26 mouse cellular contexts compared by ENCODE assay signal in the genomic region with DNA sequence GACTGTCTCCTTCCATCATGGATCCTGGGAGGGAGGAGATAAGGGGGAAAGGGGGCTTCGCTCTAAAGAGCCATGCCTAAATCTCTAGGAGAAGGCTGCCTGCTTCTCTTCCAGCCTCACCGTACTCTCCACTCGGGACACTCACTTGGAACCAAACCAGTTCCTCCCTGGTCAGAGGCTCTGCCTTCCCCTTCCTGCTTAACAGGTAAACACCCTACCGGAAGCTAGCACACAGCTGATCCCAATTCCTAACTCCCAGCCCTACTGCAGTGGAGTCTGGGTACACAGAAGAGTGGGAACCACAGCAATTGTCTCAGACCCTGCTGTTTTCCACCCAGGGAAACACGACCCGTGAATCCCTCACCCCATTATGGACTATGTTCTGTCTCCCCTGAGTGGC. TPM values are rescaled to one million over a fixed set of nuclear protein-coding genes. Genes with fewer than 3 reads are reported as not detected.
A peak's percentile ranks its signal among the peaks of the same experiment; 100 is the strongest.
DNase-seq lines count a peak whose midpoint lies in the region; ATAC-seq and TF ChIP-seq lines count a peak whose summit lies in the region.
"Had no signal": no experiment of that assay in that cellular context is flagged by ENCODE, and none has a peak within 500 bp of the region (broad histone marks: within the 10 kb centered on the region; RNA-seq: fewer than 3 reads in every experiment).

No protein-coding gene starts in this region.

- H3K4me2 ChIP-seq in embryonic facial prominence, embryonic 14.5 days (ENCODE audit: low read depth, low read length): 0 out of 2 replicates have a peak overlapping the region, but pooled peaks have one; percentile 2
- H3K4me2 ChIP-seq: forebrain, embryonic 15.5 days; heart, embryonic 13.5 days; limb, embryonic 13.5 days; liver, embryonic 13.5 days; lung, embryonic 15.5 days had no signal

- H3K9me3 ChIP-seq in heart, embryonic 10.5 days: no peaks in the 10 kb centered on the region
- H3K9me3 ChIP-seq in embryonic facial prominence, embryonic 14.5 days (ENCODE audit: control insufficient read depth, low read length): 0 out of 2 replicates have a peak, but pooled peaks cover 4% of the 10 kb centered on the region
- H3K9me3 ChIP-seq: forebrain, embryonic 15.5 days; G1E; limb, embryonic 13.5 days; liver, embryonic 13.5 days; lung, embryonic 15.5 days had no signal

- no peak for ATAC-seq in embryonic facial prominence, embryonic 14.5 days (ENCODE audit: low read depth)
- ATAC-seq: forebrain, embryonic 15.5 days; intestine, embryonic 16.5 days; midbrain, embryonic 16.5 days had no signal

- no peak for TF ChIP-seq POLR2A in lung, adult 2 months (IDR thresholded peaks at IDR 0.05; ENCODE audit: borderline replicate concordance, extremely low read depth, low read depth, low read length)

- WGBS in heart, embryonic 10.5 days: 61% methylated on average over 6 of the region's 6 CpGs
- 57% methylated on average over 6 of the region's 6 CpGs for WGBS in lung, adult 2 months
- 57% methylated on average over 6 of the region's 6 CpGs for WGBS in embryonic facial prominence, embryonic 14.5 days

- TF ChIP-seq CTCF in gastrocnemius, adult 2 months (IDR thresholded peaks at IDR 0.05): no peak
- no peak for TF ChIP-seq CTCF in lung, adult 2 months (IDR thresholded peaks at IDR 0.05; ENCODE audit: insufficient read depth, low read length)

- H3K27me3 ChIP-seq in heart, embryonic 10.5 days (ENCODE audit: insufficient read depth, poor library complexity, severe bottlenecking): peaks cover 7% of the 10 kb centered on the region; the same call in 1 of the 2 replicates
- no peaks in the 10 kb centered on the region for H3K27me3 ChIP-seq in embryonic facial prominence, embryonic 14.5 days (replicated peaks; ENCODE audit: control insufficient read depth, insufficient read depth, low read length)
- H3K27me3 ChIP-seq: forebrain, embryonic 15.5 days; limb, embryonic 13.5 days; liver, embryonic 13.5 days; lung, embryonic 15.5 days had no signal

- H3K4me3 ChIP-seq in gastrocnemius, adult 2 months: peak overlapping the region; percentile 29; the same call in 1 of the 2 replicates
- H3K4me3 ChIP-seq in heart, embryonic 10.5 days: no peak overlapping the region
- H3K4me3 ChIP-seq in lung, adult 2 months (replicated peaks; ENCODE audit: extremely low read depth, low read depth, low read length): no peak overlapping the region
- no peak overlapping the region for H3K4me3 ChIP-seq in embryonic facial prominence, embryonic 14.5 days (ENCODE audit: low read depth, low read length)
- H3K4me3 ChIP-seq: forebrain, embryonic 15.5 days; heart, embryonic 13.5 days; limb, embryonic 13.5 days; liver, embryonic 13.5 days; lung, embryonic 15.5 days had no signal

- peaks cover 25% of the 10 kb centered on the region for H3K4me1 ChIP-seq in heart, embryonic 10.5 days
- H3K4me1 ChIP-seq in lung, adult 2 months (ENCODE audit: control insufficient read depth, insufficient read depth, low read length): peaks cover 7% of the 10 kb centered on the region; the same call in 1 of the 2 replicates
- peaks cover 8% of the 10 kb centered on the region; the same call in 1 of the 2 replicates for H3K4me1 ChIP-seq in embryonic facial prominence, embryonic 14.5 days (ENCODE audit: control insufficient read depth, insufficient read depth, low read length)
- H3K4me1 ChIP-seq: forebrain, embryonic 15.5 days; limb, embryonic 13.5 days; liver, embryonic 13.5 days had no signal

- H3K27ac ChIP-seq in gastrocnemius, adult 2 months: peak overlapping the region; percentile 74
- no peak overlapping the region for H3K27ac ChIP-seq in heart, embryonic 10.5 days
- H3K27ac ChIP-seq in embryonic facial prominence, embryonic 14.5 days (replicated peaks; ENCODE audit: low read depth, low read length): no peak overlapping the region
- H3K27ac ChIP-seq: forebrain, embryonic 15.5 days; heart, embryonic 13.5 days; limb, embryonic 13.5 days; liver, embryonic 13.5 days; lung, embryonic 15.5 days had no signal

- no peak overlapping the region for H3K9ac ChIP-seq in embryonic facial prominence, embryonic 14.5 days (ENCODE audit: low read depth, low read length)
- H3K9ac ChIP-seq: forebrain, embryonic 15.5 days; heart, embryonic 13.5 days; limb, embryonic 13.5 days; liver, embryonic 13.5 days; lung, embryonic 15.5 days had no signal

- DNase-seq in gastrocnemius, adult 2 months: no peak
- no peak for DNase-seq in gastrocnemius, postnatal 36 days
- DNase-seq in heart, postnatal 36 days: peak; percentile 15 to 24
- DNase-seq in heart, embryonic 10.5 days (ENCODE audit: low spot score): no peak
- DNase-seq in lung, postnatal 10 days: peak; percentile 27
- DNase-seq in lung, adult 2 months: no peak
- DNase-seq in embryonic facial prominence, embryonic 14.5 days (ENCODE audit: low spot score): no peak
- no peak for DNase-seq in embryo, embryonic 9.5 days (ENCODE audit: extremely low spot score)
- DNase-seq: adrenal gland, postnatal 25 days; liver, embryonic 13.5 days; thymus, postnatal 14 days had no signal

- intact Hi-C loops in gastrocnemius, adult 2 months (cut with DNase I): no loop called here
- intact Hi-C loops in gastrocnemius, postnatal 36 days (cut with DNase I): no loop called here
- intact Hi-C loops in heart, postnatal 36 days (cut with DNase I): no loop called here

- H3K36me3 ChIP-seq in heart, embryonic 10.5 days: no peaks in the 10 kb centered on the region
- no peaks in the 10 kb centered on the region for H3K36me3 ChIP-seq in embryonic facial prominence, embryonic 14.5 days (ENCODE audit: control insufficient read depth, insufficient read depth, low read length)
- H3K36me3 ChIP-seq: forebrain, embryonic 15.5 days; G1E; heart, embryonic 13.5 days; limb, embryonic 13.5 days; liver, embryonic 13.5 days; lung, embryonic 15.5 days had no signal

RNA-seq across cellular contexts. Expression of a gene that starts 22.1 kb away (rescaled TPM):
- total RNA-seq in gastrocnemius, adult 2 months (2021): not detected
- not detected for total RNA-seq in gastrocnemius, postnatal 36 days (2021)
- not detected for total RNA-seq in heart, postnatal 36 days (2021)
- not detected in 2 replicates for polyA plus RNA-seq in heart, embryonic 10.5 days (2016; fragmentation: Nextera tagmentation; extraction: Ambion mirVana)
- not detected in 2 replicates for polyA plus RNA-seq in lung, adult 2 months (2012; rRNA removed)
- polyA plus RNA-seq in embryonic facial prominence, embryonic 14.5 days (2014; fragmentation: Nextera tagmentation; extraction: Ambion mirVana): not detected in 2 replicates
- total RNA-seq: adrenal gland, postnatal 25 days; G1E; layer of hippocampus, adult 18-20 months; layer of hippocampus, postnatal 25 days; left cerebral cortex, postnatal 14 days; megakaryocyte-erythroid progenitor cell, adult 5-6 weeks had no signal
- polyA plus RNA-seq: forebrain, embryonic 15.5 days; G1E; heart, embryonic 13.5 days; hindbrain, embryonic 11.5 days; intestine, embryonic 16.5 days; kidney, embryonic 16.5 days; limb, embryonic 13.5 days; liver, embryonic 13.5 days; lung, embryonic 15.5 days; midbrain, embryonic 16.5 days; small intestine, adult 2 months; testis, adult 2 months had no signal

RNA-seq across cellular contexts. Expression of a gene that starts 46.2 kb away (rescaled TPM):
- 10 to 100 TPM; 37.7 to 42.7 TPM for total RNA-seq in gastrocnemius, adult 2 months (2021)
- total RNA-seq in gastrocnemius, postnatal 36 days (2021): 10 to 100 TPM; 36.6 to 37.9 TPM
- total RNA-seq in heart, postnatal 36 days (2021): 10 to 100 TPM; 23.6 to 25.0 TPM
- polyA plus RNA-seq in heart, embryonic 10.5 days (2016; fragmentation: Nextera tagmentation; extraction: Ambion mirVana): 11.4 TPM in 2 replicates
- 5.7 and 6.5 TPM in 2 replicates for polyA plus RNA-seq in lung, adult 2 months (2012; rRNA removed)
- polyA plus RNA-seq in embryonic facial prominence, embryonic 14.5 days (2014; fragmentation: Nextera tagmentation; extraction: Ambion mirVana): 16.2 and 19.8 TPM in 2 replicates

Comparison
In these comparisons a context has a peak if more than half of its experiments do, and no peak if none do; other contexts are left out.
1. DNase-seq: peak in heart, postnatal 36 days (2 of 2) and lung, postnatal 10 days (single experiment); none in gastrocnemius, adult 2 months (single experiment), gastrocnemius, postnatal 36 days (0 of 2), heart, embryonic 10.5 days (single experiment), lung, adult 2 months (single experiment), embryonic facial prominence, embryonic 14.5 days (single experiment) and embryo, embryonic 9.5 days (single experiment).